Mouse (Mus musculus): ENCODE measurements at regions not wholly inside any gene's neighbourhood (a gene's known extent, or its start where the extent isn't known, plus 50 kb on each side); places are given as distances from the start of the nearest gene placed in this dataset.

GRCm38 (mm10) chr1:91611281-91611680 is 70.9 kb downstream of the Asb1 start:
- no peak for DNase-seq (ENCODE audit: low spot score)

DNA sequence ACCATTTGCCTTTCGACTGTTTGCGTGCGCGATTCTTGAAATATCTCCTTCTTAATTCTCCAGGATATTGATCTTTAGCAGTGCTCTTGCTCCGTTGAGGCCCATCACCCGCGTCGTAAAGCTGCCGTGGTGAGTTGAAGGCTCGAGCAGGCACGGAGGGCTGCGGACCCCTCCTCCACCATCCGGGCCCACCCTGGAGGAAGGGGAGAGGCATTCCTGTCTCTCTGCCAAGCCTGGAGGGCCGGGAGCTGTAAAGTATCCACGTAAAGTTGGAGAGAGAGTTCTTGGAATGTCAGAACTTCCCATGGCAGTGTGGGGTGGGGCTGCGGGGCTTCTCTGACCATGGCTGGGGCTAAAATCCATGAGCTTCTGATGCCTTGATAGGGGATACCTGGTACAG is 71.3 kb downstream of the Asb1 start:
- no peak for DNase-seq (ENCODE audit: low spot score)

DNA sequence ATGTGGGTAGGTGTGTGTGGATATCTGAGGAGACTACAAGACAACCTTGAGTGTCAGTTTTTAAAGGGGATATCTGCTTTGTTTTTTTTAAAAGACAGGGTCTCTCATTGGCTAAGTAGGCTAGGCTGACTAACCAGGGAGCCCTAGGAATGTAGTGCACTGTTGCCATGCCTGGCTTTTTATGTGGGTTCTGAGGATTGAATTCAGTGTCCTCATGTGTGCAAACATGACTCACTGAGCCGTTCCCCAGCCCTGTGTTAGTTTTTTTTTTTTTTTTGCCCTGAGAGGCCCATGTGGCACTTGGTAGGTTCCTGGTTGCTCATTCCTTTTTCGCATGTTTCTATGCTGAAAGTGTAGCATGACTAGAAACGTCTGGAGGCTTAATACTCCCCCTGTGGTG is 72.6 kb downstream of the Asb1 start:
- DNase-seq (ENCODE audit: low spot score) = no peak

DNA sequence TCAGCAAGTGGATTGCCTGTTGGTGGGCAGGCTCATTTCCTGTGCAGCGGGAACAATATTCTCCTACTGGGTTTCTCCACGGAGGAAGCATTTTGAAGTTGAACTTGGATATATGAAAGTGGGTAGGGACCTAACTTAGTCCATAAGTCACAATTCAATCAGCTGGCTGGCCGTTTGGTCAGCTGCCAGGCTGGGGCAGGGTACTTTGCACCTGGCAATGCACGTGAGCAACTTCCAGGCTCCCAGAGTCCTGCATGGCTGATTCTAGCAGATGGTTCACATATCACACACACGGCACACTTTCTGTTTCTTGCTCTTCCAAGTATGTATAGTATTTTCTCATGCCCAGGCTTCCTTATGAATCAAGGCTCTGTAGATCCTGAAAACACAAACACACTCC is 75.1 kb downstream of the Asb1 start:
- DNase-seq (ENCODE audit: low spot score) = no peak

GRCm38 (mm10) chr1:91618527-91619135 is 78.3 kb downstream of the Asb1 start:
- no peak for DNase-seq (ENCODE audit: low spot score)

DNA sequence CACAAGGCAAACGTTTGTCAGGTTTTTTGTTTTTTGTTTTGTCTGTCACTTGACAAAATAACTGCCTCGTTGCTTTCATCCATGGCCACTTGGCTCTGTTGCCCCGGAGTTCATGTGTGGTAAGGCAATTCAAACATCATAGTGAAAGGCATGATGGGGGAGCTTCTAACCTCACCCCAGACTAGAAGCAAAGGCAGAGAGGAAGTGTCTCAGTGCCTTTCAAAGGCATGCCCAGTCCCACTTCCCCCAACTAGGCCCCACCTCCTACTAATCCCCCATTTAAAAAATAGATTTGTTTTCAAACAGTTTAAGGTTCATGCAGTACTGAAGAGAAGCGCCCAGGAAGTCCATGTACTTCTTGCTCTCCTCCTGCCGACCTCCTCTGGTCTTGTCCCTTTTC is 80.8 kb downstream of the Asb1 start:
- DNase-seq (ENCODE audit: low spot score) = no peak

DNA sequence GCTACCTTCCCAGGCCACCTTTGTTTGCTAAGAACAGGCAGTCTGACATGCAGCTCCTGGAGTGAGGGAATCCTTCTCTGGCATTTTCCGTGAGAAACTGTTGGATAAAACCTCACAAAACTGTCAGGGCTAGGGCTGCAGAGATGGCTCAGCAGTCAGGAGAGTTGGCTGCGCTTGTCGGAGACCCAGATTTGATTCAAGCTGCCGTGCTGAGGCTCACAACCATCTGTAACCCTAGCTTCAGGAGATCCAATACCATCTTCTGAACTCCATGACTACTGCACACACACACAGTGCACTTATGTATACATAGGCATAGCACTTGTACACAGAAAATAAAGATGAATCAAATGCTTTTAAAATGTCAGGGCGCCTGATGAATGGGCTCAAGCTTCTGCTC is 82.5 kb downstream of the Asb1 start:
- no peak for DNase-seq (ENCODE audit: low spot score)

GRCm38 (mm10) chr1:91624028-91624427 is 83.7 kb downstream of the Asb1 start:
- no peak for DNase-seq (ENCODE audit: low spot score)

DNA sequence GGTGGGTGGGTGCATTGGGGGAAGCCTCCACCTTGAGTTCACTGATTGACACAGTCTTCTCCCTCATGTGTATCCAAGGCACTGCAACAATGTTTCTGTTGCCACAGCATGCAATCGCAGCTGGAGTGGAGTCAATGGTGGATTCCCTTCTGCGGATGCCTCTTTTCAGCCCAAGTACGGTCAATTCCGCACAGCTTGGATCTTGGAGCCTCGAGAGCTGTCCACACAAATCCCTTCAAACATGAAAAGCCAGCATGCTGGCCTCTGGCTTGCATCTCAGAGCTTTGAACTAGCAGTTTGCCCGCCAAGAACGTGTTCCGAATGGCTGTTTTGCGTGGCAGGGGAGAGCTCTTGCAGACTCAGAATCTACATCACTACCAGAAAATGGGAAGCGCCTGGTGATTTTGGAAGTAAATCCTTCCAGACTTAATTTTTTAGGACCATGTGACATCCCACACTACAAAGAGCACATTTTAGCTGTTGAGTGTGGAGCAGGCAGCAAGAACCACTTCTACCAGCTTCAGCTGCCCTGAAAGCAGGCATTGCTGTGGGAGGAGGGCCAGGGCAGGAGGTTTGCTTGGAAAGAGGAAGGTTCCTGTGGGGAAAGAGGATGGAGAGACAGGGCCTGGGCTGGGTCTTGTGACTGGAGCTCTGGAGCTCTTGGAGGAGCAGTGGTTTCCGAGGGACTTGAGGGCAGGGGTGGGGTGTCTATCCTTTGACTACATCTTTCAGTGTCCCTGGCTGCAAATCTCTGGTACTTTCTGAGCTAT is 84.4 kb downstream of the Asb1 start:
- DNase-seq (ENCODE audit: low spot score) = no peak

DNA sequence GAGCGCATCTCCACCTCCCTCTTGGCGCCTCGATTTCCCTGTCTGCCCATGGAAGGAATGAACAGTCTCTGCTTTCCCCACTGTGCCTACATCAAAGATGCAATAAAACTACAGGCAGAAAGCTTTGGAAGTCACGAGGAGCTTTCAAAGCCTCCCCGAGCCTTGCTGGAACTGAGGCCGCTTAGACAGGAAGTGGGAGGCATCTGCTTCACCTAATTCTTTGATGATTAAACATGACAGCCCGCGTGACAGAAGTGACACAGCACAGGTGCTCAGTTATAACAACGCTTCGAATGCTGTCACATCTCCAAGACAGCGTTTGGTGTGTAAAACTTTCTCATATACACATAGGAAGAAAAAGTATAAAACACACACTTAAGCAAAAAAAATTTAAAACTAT is 85.7 kb downstream of the Asb1 start:
- no peak for DNase-seq (ENCODE audit: low spot score)

DNA sequence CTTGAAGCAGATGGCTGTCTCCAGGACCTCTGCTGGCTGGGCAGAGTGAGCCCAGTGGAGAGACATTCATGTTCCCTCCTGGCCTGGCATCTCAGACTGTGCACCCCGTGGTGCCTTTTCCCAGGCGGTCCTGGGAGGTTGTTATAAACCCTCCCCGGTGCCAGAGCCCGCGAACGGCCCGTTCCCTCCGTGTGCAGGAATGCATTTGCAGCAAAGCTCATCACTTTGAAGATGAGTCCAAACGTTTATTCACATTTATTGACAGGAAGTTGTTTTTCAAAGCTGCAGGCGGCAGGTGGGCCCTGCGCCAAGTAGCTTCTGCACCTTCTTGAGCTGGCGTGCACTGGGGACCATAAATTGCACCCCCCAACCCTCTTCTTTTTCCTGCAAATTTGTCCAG is 89.9 kb downstream of the Asb1 start:
- DNase-seq (ENCODE audit: low spot score) = no peak

GRCm38 (mm10) chr1:91630871-91631410 is 90.6 kb downstream of the Asb1 start:
- no peak for DNase-seq (ENCODE audit: low spot score)

- DNase-seq (ENCODE audit: low spot score) = no peak
Measured at GRCm38 (mm10) chr1:91632906-91633493, 92.7 kb downstream of the Asb1 start.

- no peak for DNase-seq (ENCODE audit: low spot score)
Measured at GRCm38 (mm10) chr1:91636571-91636970, 96.2 kb downstream of the Asb1 start.

- DNase-seq (ENCODE audit: low spot score) = no peak
Measured at GRCm38 (mm10) chr1:91640551-91640950, 100.2 kb downstream of the Asb1 start.

DNA sequence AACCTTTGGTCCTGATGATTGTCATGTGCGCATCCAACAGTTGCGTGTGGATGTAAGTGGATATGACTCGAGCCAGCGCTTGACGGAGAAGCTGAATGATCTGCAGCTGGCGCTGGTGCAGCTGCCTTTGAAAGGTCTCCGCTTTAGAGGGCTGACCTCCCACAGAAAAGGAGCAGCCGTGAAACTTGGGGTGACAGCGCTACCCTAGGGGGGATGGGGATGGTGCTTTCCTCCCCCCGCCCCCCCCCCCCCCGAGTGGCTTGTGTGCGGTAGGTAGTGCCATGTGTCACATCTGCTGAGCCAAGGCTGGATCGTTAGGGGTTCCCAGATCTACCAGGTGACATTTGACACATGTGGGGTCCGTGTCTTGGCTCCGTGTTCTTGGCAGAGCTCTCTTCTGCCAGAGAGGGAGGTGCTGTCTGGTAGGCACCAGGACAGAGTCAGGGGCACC is 118.7 kb downstream of the Asb1 start:
- no peak for DNase-seq (ENCODE audit: low spot score)

GRCm38 (mm10) chr1:91659486-91659885 is 119.1 kb downstream of the Asb1 start:
- no peak for DNase-seq (ENCODE audit: low spot score)

- DNase-seq (ENCODE audit: low spot score) = no peak
Measured at GRCm38 (mm10) chr1:91663289-91663688, 122.9 kb downstream of the Asb1 start.

- no peak for DNase-seq (ENCODE audit: low spot score)
Measured at GRCm38 (mm10) chr1:91664622-91665021, 124.3 kb downstream of the Asb1 start.

- DNase-seq (ENCODE audit: low spot score) = no peak
Measured at GRCm38 (mm10) chr1:91668530-91668929, 128.2 kb downstream of the Asb1 start.

DNA sequence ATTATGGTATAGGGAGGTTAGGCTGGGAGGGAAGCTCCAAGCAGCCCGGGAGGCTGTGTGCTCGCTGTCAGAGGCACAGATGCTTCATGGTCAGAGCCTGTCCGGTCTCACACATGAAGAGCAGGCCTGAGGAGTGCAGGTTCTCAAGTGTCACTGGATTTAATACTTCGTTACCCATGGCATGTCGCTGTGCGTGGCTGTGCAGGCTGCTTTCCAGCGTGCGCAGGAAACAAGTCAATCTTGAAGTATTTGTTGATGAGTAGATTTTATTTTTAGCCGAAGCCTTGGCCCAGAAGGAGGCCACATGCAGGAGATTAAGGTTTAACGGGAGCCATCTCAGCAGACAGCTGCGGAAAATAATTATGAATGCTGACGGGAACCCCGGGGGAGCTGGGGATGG is 130.3 kb upstream of the Twist2 start:
- DNase-seq (ENCODE audit: low spot score) = no peak

GRCm38 (mm10) chr1:91674082-91674655 is 127.1 kb upstream of the Twist2 start:
- DNase-seq (ENCODE audit: low spot score) = no peak

GRCm38 (mm10) chr1:91677062-91677461 is 124.2 kb upstream of the Twist2 start:
- no peak for DNase-seq (ENCODE audit: low spot score)
